Mouse (Mus musculus): ENCODE data around the gene Adrm1.

DNA sequence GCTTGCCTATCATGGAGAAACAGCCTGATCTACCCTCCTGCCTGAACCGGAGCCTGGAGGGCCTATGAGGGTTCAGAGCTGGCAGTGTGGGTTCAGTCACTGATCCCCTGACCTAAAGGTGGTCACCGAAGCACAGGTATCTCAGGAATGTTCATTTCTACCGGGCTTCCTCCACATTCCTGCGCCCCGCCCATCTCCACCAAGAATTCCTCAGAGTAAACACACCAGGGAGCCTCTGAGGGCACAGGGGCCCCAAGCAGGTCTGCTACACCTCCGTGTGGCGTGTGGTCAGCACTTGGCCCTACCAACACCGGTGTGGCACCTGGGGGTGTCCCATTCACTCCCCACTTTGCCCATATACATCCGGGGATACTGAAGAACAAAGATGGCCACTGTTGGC is 48.9 kb downstream of the Adrm1 start:
- TF ChIP-seq CTCF (IDR thresholded peaks at IDR 0.05; ENCODE audit: extremely low read depth, insufficient read depth, insufficient read length, insufficient replicate concordance) (no peak), POLR2A (IDR thresholded peaks at IDR 0.05; ENCODE audit: low read depth, low read length) (no peak)
